Mouse (Mus musculus): Measurements from ENCODE around the gene Slc48a1. TPM values are rescaled to one million over a fixed set of nuclear protein-coding genes. Genes with fewer than 3 reads are reported as not detected.

Slc48a1 gene
- polyA plus RNA-seq, 1 experiment from 2014 or later, result 41.4 TPM

DNA sequence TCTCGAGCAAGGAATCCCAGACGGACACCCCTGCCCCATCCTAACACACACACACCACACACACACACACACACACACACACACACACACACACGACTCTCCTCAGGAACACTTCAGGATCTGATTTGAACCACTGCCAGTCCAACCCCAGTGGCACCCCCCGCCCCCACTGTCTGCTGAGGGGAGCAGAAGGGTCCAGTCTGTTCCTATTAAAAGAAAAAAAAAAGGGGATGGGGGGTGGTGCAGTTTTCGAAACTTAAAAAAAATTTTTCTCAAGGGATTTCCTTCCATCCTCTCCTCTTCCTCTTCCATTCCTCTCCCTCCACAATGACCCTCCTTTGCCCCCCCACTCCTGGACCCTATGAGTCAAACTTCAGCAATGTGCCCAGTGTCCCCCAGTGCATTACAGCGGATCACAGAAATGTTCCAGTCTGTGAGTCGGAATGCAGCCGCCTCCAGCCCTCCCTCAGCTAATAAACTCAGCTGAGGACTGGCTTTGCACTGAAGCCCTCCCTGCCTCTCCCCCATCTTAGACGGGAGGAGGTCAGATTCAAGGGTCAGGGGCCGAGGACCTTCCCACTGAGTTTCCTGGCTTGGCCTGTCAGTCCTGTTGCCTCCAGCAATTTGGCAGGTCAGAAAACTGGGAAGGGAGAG is 53.8 kb downstream of the Slc48a1 start:
- peaks cover 46% of the 10 kb centered on the region for H3K4me1 ChIP-seq
- peak overlapping the region; percentile 97 for H3K4me3 ChIP-seq
- ATAC-seq (ENCODE audit: low FRiP score, low read depth), result no peak
- no peaks in the 10 kb centered on the region for H3K9me3 ChIP-seq
- 11% methylated on average over 10 of the region's 10 CpGs for WGBS
- H3K27me3 ChIP-seq (replicated peaks), result no peaks in the 10 kb centered on the region
- no peaks in the 10 kb centered on the region for H3K36me3 ChIP-seq
- H3K27ac ChIP-seq, result peak overlapping the region; percentile 94
- H3K9ac ChIP-seq, result peak overlapping the region; percentile 100
- H3K4me2 ChIP-seq (replicated peaks), result peak overlapping the region; percentile 81

DNA sequence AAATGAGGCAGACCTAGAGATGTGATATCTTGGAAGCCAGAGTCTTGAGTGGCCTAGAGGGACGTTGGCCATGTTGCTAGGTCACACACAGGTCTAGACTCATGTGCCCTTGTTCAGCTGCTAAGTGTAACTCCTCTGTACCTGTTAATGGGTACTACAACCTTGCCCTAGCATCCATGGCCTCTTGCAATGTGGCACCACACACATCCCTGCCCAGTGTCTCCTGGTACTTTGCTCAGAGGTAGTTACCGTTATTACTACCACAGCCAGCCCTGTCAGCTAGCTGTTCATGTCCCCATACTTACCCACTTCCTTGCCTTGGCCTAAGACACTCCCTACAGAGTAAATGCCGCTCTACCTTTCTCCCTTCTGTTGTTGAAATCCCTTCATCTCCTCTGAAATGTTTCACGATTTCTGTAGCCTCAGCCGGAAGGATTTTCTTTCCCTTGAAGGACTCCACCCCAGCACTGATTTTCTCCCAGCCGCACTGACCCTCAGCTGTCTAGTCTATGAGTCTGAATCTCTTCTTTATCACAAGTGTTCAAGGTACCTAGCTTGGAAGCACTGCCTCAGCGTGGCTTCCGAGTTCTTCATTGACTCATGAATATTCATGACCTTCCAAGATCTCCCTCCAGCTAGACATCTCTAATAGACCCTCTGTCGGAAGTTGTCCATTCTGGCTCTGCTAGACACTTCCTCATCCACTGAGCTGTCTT is 54.6 kb downstream of the Slc48a1 start:
- Histone ChIP-seq H3K36me3 (no peaks in the 10 kb centered on the region), H3K9ac (no peak overlapping the region), H3K4me1 (peaks cover 47% of the 10 kb centered on the region), H3K27ac (no peak overlapping the region), H3K4me2 (replicated peaks) (no peak overlapping the region), H3K9me3 (no peaks in the 10 kb centered on the region), H3K27me3 (replicated peaks) (no peaks in the 10 kb centered on the region), H3K4me3 (no peak overlapping the region)
- no peak for ATAC-seq (ENCODE audit: low FRiP score, low read depth)
- WGBS, result 59% methylated on average over 9 of the region's 9 CpGs

DNA sequence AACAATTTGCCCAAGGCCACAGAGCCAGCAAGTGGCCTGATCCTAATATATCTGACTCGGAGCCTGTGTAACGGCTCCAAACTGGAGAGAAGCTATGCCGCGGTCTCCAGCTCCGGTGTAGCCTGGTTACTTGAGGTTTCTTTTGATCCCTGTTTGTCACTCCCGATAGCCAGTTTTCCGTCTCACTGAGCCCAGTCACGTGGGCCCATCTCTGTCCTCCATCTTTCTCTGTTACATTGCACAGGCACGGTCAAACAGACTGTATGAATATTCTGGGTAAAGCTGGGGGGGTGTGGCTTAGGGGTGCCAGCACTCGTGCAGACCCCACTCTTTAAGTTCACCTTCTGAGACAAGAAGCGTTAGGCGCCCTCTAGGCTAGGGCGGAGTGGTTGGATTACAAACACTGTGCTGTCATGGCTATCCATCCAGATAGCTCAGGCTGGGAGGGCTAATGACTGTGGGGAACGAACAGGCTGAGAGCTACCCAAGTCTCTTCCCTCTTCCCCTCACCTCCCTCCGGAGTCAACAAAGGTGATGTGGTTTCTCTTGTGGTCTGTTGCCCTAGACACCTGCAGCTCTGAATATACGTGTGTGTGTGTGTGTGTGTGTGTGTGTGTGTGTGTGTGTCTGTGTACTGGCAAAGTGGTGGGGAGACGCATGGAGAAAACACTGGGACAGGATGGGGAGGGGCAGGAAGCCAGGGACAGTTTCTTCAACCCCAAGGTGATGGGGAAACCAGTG is 58.0 kb downstream of the Slc48a1 start:
- no peaks in the 10 kb centered on the region for H3K9me3 ChIP-seq
- no peaks in the 10 kb centered on the region for H3K27me3 ChIP-seq (replicated peaks)
- H3K27ac ChIP-seq, result no peak overlapping the region
- no peak overlapping the region for H3K4me3 ChIP-seq
- H3K9ac ChIP-seq, result no peak overlapping the region
- peaks cover 24% of the 10 kb centered on the region for H3K4me1 ChIP-seq
- H3K4me2 ChIP-seq (replicated peaks), result no peak overlapping the region
- ATAC-seq (ENCODE audit: low FRiP score, low read depth), result no peak
- H3K36me3 ChIP-seq, result no peaks in the 10 kb centered on the region
- WGBS, result 54% methylated on average over 17 of the region's 17 CpGs

DNA sequence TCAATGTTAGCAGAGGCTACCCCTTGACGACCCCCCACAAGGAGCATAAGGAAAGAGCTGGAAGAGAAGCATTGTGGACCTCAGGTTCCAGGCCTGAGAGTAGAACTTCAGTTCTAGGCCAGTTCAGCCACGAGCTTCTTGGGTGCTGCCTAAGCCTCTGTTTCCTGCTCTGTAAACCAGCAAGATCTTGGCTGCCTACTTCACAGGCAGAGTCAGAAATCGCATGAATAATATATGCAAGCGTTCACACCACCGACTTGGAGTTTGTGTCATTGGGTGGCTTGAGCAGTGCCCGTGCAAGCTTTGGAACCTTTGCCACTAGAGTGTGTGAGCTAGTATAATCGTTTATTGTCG is 58.6 kb downstream of the Slc48a1 start:
- Histone ChIP-seq H3K27me3 (replicated peaks) (no peaks in the 10 kb centered on the region), H3K4me1 (peaks cover 21% of the 10 kb centered on the region), H3K4me2 (replicated peaks) (no peak overlapping the region), H3K27ac (no peak overlapping the region), H3K9ac (no peak overlapping the region), H3K9me3 (no peaks in the 10 kb centered on the region), H3K36me3 (no peaks in the 10 kb centered on the region), H3K4me3 (no peak overlapping the region)
- WGBS, result 71% methylated on average over 8 of the region's 8 CpGs
- ATAC-seq (ENCODE audit: low FRiP score, low read depth), result no peak

DNA sequence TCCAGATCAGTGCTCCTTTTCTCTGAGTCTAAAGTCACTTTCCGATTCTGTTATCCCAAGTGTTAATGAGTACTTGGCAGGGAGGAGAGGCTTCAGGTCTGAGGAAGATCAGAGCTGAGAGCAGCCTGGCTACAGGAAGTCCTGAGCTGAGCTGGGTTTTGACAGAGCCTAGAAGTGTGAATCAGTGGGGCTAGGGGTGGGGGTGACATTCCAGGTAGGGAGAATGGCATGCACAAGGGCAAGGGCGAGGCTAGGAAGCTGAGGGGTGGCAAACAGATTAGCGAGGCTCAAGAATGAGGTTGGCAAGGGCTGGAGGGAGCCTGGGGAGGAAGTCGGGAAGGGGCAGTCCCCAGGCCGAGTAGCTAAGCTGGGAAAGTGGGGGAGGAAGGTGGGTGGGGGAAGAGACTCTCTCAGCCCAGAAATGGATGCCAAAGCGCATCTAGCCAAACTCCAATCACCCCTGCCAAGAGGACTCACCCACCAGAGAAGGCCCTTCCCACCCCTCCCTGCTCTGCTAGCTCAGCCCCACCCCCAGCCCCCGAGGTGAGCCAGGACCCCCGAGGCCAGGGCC is 59.3 kb downstream of the Slc48a1 start:
- Histone ChIP-seq H3K4me3 (no peak overlapping the region), H3K27me3 (replicated peaks) (no peaks in the 10 kb centered on the region), H3K36me3 (no peaks in the 10 kb centered on the region), H3K27ac (no peak overlapping the region), H3K4me1 (peaks cover 14% of the 10 kb centered on the region), H3K9ac (no peak overlapping the region), H3K4me2 (replicated peaks) (no peak overlapping the region), H3K9me3 (no peaks in the 10 kb centered on the region)
- 24% methylated on average over 8 of the region's 8 CpGs for WGBS
- ATAC-seq (ENCODE audit: low FRiP score, low read depth), result no peak

DNA sequence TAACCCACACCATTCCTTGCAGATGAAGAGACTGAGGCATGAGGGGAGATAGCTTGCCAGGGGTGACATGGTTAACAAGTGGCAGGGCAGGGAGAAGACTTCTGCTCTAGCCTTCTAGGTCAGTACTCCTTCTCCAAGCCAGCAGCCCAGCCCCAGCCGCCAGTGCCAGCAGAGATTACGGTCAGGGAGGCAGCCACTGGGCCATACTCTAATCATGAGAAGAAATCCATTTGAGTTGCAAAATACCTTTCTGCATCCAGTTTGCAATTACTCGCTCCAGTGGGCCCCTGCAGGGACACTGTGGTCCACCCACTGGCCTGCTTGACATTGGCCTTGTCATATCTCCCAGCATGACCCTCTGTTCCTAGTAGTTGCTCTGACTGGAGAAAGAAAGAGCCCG is 60.1 kb downstream of the Slc48a1 start:
- no peaks in the 10 kb centered on the region for H3K27me3 ChIP-seq (replicated peaks)
- no peak overlapping the region for H3K4me2 ChIP-seq (replicated peaks)
- H3K4me3 ChIP-seq, result no peak overlapping the region
- 70% methylated on average over 4 of the region's 4 CpGs for WGBS
- no peaks in the 10 kb centered on the region for H3K9me3 ChIP-seq
- no peaks in the 10 kb centered on the region for H3K36me3 ChIP-seq
- ATAC-seq (ENCODE audit: low FRiP score, low read depth), result no peak
- no peak overlapping the region for H3K27ac ChIP-seq
- peaks cover 12% of the 10 kb centered on the region for H3K4me1 ChIP-seq
- no peak overlapping the region for H3K9ac ChIP-seq

DNA sequence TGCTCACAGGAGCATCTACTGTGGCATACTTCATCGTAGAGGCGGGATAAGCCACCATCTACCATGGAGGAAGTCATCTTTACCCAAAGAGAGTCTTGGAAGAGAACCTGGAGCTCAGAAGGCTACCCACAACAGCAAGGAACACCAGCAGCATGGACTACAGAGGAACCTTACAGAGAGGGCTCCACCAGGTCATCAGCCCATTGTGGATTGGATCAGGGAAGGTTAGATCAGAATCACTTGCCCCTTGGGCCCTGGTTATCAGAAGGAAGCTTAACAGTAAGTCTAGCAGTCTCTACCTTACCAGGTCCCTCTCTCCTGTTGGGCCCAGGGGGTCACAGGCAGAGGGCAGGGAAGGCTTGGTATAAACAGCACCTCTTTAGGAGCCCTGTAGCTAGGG is 60.7 kb downstream of the Slc48a1 start:
- no peak for ATAC-seq (ENCODE audit: low FRiP score, low read depth)
- WGBS, result 92% methylated on average over 2 of the region's 2 CpGs
- Histone ChIP-seq H3K27me3 (replicated peaks) (no peaks in the 10 kb centered on the region), H3K36me3 (no peaks in the 10 kb centered on the region), H3K27ac (no peak overlapping the region), H3K9ac (no peak overlapping the region), H3K9me3 (no peaks in the 10 kb centered on the region), H3K4me1 (peaks cover 12% of the 10 kb centered on the region), H3K4me2 (replicated peaks) (no peak overlapping the region), H3K4me3 (no peak overlapping the region)

DNA sequence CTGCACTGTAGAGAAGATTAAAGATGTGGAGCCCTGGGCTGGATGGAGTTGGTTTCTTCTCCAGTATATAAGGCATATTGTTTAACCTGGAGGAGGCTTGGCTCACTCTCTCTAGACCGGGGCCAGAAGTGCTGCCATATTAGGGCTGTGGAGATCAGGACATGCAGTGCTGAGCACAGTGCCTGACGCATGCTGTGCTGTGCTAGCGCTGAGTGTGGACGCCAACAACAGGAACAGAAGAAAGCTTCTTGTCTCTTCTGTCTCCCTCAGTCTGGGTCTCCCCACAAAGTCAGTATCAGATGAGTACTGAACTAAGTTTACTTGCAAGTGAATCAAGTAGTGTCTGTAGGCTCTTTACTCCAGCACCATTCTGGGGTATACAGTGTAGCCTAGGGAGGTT is 61.2 kb downstream of the Slc48a1 start:
- WGBS, result 77% methylated on average over 4 of the region's 4 CpGs
- Histone ChIP-seq H3K27ac (no peak overlapping the region), H3K4me1 (peaks cover 12% of the 10 kb centered on the region), H3K9me3 (no peaks in the 10 kb centered on the region), H3K4me3 (no peak overlapping the region), H3K4me2 (replicated peaks) (no peak overlapping the region), H3K36me3 (no peaks in the 10 kb centered on the region), H3K27me3 (replicated peaks) (no peaks in the 10 kb centered on the region), H3K9ac (no peak overlapping the region)
- ATAC-seq (ENCODE audit: low FRiP score, low read depth), result no peak

DNA sequence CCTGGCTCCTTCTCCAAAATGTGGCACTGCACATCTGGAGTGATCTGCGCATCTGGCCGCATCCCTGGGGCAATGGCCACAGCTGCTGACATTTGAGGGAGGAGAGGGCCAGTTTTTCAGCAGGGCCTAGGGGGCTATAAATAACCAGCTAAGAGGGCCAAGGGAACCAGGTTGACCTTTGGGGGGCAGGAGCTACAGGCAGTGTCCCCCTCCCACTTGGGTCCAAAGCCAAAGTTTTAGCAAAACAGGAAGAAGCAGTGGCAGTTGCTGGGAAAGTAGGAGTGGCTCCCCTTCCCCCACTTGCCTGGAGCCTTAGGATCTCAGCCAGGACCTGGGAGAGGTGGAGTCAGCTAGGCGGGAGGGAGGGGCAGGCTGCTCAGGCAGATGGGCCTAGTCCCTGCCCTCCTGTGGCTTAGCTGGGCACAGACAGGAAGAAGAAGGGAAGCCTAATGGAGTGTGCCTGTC is 61.7 kb downstream of the Slc48a1 start:
- Histone ChIP-seq H3K9me3 (no peaks in the 10 kb centered on the region), H3K4me3 (no peak overlapping the region), H3K36me3 (no peaks in the 10 kb centered on the region), H3K27ac (no peak overlapping the region), H3K4me2 (replicated peaks) (no peak overlapping the region), H3K4me1 (peaks cover 12% of the 10 kb centered on the region), H3K27me3 (replicated peaks) (no peaks in the 10 kb centered on the region), H3K9ac (no peak overlapping the region)
- 0 out of 2 replicates have a peak, but pooled peaks have one; percentile 37 for ATAC-seq (ENCODE audit: low FRiP score, low read depth)
- 23% methylated on average over 3 of the region's 3 CpGs for WGBS

DNA sequence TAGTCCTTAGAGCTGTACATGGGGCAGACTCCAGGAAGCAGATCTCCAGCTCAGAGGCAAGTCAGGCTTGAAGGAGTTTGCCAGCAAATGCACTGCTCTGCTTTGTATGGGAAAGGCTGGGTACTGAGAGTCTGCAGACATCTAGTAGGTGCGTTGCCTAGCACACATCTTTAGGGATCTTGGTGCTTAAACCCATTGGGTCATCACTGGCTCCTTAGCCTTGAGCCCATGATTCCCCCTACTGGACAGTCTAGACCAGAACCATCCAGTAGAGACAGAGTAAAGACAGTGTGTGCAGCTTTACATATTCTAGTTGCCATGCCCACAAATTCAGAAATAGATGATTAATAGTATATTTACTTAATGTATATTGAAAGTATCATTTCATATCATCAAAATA is 62.5 kb downstream of the Slc48a1 start:
- WGBS, result 93% methylated on average over 1 of the region's 1 CpGs
- Histone ChIP-seq H3K9me3 (no peaks in the 10 kb centered on the region), H3K4me1 (peaks cover 12% of the 10 kb centered on the region), H3K36me3 (no peaks in the 10 kb centered on the region), H3K9ac (no peak overlapping the region), H3K4me3 (no peak overlapping the region), H3K4me2 (replicated peaks) (no peak overlapping the region), H3K27me3 (replicated peaks) (no peaks in the 10 kb centered on the region), H3K27ac (no peak overlapping the region)
- ATAC-seq (ENCODE audit: low FRiP score, low read depth), result no peak

DNA sequence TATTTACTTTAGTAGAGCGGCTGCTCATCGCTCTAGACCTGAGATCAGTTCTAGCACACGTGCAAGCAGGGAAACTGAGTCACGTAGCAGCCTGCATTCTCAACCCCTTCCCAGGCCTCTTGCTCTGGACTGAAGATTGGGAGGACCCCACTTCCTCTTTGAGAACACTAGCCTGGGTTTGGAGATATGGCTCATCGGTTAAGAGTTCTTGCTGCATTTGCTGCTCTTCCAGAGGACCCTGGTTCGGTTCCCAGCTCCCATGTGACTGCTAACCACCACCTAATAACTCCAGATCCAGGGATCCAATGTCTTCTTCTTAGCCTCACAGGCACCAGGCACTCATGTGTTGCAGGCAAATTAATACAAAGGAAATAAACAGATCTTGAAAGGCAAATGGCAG is 63.1 kb downstream of the Slc48a1 start:
- H3K4me1 ChIP-seq, result peaks cover 12% of the 10 kb centered on the region
- no peaks in the 10 kb centered on the region for H3K27me3 ChIP-seq (replicated peaks)
- WGBS, result 91% methylated on average over 6 of the region's 6 CpGs
- no peak overlapping the region for H3K27ac ChIP-seq
- H3K36me3 ChIP-seq, result no peaks in the 10 kb centered on the region
- ATAC-seq (ENCODE audit: low FRiP score, low read depth), result no peak
- H3K9ac ChIP-seq, result no peak overlapping the region
- no peak overlapping the region for H3K4me3 ChIP-seq
- no peak overlapping the region for H3K4me2 ChIP-seq (replicated peaks)
- no peaks in the 10 kb centered on the region for H3K9me3 ChIP-seq

DNA sequence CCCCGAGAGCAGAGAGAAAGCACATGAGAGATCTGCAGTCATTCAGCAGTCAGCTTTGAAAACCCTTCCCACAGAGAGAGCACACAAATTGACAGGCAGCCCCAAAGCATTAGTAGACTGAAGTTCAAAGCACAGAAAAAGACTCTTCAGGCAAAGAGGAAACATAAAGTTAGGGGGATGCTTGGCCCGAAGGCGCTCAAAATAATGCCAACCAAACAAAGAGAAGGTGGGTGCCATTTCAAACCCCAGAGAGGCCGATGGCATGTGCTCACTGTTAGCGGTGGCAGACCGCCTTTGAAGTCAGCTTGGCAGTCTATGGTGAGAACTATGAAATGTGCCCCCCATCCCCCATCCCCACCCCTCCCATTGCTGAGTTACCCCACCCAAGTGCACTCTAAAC is 63.7 kb downstream of the Slc48a1 start:
- no peaks in the 10 kb centered on the region for H3K27me3 ChIP-seq (replicated peaks)
- no peaks in the 10 kb centered on the region for H3K36me3 ChIP-seq
- 82% methylated on average over 6 of the region's 6 CpGs for WGBS
- H3K4me3 ChIP-seq, result no peak overlapping the region
- H3K9ac ChIP-seq, result no peak overlapping the region
- H3K4me2 ChIP-seq (replicated peaks), result no peak overlapping the region
- H3K4me1 ChIP-seq, result peaks cover 12% of the 10 kb centered on the region
- H3K9me3 ChIP-seq, result no peaks in the 10 kb centered on the region
- no peak for ATAC-seq (ENCODE audit: low FRiP score, low read depth)
- no peak overlapping the region for H3K27ac ChIP-seq
